Mouse (Mus musculus): ENCODE data around the gene Gpsm3.

Gene Gpsm3

DNA sequence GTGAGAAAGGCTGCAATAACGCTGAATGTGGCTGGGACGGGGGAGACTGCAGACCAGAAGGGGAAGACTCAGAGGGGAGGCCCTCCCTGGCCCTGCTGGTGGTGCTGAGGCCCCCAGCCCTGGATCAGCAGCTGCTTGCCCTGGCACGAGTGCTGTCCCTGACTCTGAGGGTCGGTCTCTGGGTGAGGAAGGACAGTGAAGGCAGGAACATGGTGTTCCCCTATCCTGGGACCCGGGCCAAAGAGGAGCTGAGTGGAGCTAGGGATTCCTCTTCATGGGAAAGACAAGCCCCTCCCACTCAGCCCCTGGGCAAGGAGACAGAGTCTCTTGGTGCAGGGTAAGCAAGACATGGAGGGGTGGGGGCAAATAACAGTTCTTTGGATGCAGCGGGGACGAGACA lies 6.2 kb upstream of the Gpsm3 start:
- DNase-seq (ENCODE audit: low spot score in 2 of 2) = no peak

DNA sequence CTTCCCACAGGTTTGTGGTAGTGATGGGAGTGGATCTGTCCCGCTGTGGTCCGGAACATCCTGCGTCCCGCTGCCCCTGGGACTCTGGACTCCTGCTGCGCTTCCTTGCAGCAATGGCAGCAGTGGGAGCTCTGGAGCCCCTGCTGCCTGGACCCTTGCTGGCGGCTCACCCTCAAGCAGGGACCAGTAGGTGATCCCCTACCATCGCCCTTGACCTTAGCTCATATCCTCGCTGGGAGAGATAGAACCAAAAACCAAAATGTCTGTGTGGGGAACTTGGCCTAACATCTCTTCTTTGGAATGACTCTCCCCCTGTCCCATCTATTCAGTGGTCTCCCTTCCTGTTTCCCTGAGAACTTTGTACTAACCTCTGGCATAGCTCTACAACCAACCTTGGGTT lies 5.8 kb upstream of the Gpsm3 start:
- DNase-seq (ENCODE audit: low spot score in 2 of 2) = no peak

DNA sequence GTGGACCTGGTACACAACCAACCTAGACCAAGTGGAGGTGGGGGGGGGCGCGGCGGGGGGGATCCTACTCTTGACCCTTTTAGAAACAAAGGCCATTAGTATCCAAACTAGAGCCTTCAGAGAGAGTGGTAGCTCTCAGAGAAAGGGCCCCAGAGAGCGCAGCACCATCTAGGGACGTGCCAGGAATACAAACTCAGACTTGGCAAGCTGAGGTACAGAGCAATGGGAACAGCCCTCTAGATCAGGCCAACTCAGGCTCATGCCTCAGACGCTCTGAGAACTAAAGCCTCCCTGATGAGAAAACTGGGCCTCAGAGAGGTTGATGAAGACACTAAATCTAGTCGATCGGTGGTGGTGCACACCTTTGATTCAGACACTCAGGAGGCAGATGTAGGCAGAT lies 4.5 kb upstream of the Gpsm3 start:
- DNase-seq (ENCODE audit: low spot score in 2 of 2) = no peak

DNA sequence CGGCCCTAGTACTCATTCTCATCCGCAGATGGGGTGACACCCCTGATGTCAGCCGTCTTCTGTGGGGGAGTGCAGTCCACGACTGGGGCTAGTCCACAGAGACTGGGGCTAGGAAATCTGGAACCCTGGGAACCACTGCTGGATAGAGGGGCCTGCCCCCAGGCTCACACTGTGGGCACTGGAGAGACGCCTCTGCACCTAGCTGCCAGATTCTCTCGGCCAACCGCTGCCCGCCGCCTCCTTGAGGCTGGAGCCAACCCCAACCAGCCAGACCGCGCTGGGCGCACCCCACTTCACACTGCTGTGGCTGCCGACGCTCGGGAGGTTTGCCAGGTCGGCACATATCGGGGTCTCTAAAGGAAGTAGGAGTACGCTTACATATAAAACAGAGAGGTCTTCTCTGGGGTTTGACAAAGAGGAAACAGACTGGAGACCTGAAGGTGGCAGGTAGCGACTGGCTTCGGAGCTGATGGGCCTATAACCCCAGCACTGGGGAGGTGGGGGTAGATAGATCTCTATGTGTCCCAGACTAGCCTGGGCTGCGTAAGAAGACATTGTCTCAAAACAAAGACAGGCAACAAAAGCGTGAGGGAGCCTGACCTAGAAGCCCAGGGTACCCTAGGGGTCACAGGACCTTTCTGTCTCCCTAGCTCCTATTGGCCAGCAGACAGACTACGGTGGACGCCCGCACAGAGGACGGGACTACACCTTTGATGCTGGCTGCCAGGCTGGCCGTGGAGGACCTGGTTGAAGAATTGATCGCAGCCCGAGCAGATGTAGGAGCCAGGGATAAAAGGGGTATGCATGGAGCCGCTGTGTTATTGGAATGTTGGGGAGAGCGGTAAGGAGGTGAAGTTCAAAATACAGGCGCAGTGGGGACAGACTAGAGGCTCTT lies 3.5 kb upstream of the Gpsm3 start:
- DNase-seq (ENCODE audit: low spot score in 2 of 2) = no peak

DNA sequence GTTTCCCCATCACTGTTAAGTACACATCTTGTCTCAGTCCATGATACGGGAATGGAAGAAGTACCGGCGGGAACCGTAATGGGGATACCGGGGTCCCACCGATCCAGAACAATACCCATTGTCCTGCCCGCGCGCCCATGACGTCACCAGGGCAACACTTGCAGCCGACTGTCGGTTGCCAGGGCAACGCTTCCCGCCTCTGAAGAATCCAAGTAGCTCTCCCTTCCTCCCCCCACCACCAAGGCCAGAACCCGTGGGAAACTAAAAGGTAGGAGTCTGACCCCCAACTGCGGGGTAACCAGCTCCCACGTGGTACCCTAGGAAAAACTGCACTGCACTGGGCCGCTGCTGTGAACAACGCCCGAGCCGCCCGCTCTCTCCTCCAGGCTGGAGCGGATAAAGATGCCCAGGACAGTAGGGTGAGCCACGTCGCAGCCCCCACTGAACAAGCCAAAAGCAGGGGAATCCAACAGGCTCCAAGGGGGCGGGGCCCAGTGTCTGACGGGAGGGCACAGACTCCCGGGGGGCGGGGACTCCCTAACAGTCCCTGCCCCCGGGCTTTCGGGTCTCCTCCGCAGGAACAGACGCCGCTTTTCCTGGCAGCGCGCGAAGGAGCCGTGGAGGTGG lies 2.7 kb upstream of the Gpsm3 start:
- peak in 1 of 2 experiments; percentile 75 for DNase-seq (ENCODE audit: low spot score in 2 of 2)

DNA sequence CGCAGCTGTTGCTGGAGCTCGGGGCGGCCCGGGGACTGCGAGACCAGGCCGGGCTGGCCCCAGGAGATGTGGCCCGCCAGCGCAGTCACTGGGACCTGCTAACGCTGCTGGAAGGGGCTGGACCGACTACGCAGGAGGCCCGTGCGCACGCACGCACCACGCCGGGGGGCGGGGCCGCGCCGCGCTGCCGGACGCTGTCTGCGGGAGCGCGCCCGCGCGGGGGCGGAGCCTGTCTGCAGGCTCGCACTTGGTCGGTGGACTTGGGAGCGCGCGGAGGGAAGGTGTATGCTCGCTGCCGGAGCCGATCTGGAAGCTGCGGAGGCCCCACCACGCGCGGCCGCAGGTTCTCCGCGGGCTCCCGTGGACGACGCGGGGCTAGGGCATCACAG lies 2.2 kb upstream of the Gpsm3 start:
- peak; percentile 94 to 98 for DNase-seq (ENCODE audit: low spot score in 2 of 2)

DNA sequence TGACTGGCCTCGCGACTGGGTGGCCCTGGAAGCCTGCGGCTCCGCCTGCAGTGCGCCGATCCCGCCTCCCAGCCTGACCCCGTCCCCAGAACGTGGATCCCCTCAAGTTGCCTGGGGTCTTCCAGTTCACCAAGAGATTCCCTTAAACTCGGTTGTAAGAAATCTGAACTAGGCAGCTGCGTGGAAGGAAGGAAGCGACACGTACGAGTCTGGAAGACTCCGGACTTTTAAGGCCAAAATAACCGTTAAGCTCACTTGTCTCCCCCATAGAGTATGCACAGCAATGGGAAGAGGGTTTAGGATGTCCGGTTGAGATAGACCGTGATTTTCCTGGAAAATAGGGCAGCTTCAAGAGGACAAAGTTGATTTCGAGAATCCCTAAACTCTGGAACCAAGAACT lies 1.8 kb upstream of the Gpsm3 start:
- DNase-seq (ENCODE audit: low spot score in 2 of 2) = no peak

DNA sequence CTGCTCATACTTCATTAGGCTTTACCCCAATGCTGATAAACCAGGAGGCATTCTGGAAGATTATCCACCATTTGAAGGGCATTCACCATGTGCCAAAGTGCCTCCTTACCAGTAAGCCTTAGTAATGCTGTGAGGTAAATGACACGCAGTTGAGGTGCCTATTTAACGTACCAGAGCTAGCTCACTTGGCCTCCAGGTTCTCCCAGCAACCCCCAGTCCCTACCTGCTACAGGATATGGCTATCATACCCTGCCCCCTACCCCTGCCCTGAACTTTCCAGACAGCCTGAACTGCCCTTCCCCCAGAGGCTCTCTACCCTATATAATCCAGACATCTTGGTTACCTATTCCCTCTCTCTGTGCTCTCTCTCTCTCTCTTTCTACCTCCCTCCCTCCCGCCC lies 839 bp upstream of the Gpsm3 start:
- no peak for DNase-seq (ENCODE audit: low spot score in 2 of 2)

DNA sequence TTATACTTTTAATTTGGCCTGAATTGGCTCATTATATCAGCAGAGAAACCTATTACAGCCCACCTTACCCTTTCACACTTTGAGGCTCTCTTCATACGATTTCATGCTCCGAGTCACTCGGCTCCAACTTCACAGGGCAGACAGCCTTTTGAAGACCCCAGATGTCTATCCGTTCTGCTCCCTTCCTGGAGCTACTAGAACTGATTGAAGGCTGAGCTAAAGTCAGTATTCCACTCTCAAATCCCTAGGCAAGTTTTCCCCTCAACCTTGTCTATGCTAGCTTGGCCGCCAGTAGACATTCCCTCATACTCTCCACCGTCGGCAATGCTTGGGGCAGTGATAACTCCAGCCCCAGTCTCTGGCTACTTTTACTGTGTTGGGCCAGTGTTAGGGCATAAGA lies 400 bp upstream of the Gpsm3 start:
- DNase-seq (ENCODE audit: low spot score in 2 of 2) = no peak

DNA sequence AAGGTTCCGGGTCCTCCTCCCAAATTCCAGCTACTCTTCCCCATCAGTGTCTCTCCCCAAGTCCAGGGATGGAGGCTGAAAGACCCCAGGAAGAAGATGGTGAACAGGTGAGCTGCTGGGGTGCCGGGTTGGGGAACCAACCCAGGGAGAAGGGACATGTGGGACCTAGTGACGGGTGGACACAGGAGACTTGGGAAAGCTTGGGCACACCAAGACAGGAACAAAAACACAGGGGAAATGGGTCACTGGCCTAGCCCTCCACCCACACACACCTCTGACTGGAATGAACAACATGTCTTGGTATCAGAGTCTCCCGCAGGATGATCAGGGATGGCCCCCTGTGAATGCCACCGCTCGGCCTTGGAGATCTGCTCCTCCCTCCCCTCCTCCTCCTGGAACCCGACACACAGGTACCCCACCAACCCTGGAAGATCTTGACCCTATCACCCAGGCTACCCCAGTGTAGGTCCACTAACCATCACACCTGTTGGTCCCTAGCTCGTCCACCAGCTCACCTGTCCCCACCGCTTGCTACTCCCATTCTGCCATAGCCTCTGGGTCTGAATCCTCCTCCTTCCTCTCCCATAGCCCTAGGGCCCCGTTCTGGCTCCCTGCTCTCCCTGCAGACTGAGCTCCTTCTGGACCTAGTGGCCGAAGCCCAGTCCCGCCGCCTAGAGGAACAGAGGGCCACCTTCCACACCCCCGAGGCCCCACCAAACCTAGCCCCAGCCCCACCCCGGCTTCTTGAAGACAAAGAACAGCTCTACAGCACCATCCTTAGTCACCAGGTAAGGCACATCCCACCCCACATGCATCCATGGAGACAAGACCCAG lies 765 bp downstream of the Gpsm3 start:
- no peak for DNase-seq (ENCODE audit: low spot score in 2 of 2)

DNA sequence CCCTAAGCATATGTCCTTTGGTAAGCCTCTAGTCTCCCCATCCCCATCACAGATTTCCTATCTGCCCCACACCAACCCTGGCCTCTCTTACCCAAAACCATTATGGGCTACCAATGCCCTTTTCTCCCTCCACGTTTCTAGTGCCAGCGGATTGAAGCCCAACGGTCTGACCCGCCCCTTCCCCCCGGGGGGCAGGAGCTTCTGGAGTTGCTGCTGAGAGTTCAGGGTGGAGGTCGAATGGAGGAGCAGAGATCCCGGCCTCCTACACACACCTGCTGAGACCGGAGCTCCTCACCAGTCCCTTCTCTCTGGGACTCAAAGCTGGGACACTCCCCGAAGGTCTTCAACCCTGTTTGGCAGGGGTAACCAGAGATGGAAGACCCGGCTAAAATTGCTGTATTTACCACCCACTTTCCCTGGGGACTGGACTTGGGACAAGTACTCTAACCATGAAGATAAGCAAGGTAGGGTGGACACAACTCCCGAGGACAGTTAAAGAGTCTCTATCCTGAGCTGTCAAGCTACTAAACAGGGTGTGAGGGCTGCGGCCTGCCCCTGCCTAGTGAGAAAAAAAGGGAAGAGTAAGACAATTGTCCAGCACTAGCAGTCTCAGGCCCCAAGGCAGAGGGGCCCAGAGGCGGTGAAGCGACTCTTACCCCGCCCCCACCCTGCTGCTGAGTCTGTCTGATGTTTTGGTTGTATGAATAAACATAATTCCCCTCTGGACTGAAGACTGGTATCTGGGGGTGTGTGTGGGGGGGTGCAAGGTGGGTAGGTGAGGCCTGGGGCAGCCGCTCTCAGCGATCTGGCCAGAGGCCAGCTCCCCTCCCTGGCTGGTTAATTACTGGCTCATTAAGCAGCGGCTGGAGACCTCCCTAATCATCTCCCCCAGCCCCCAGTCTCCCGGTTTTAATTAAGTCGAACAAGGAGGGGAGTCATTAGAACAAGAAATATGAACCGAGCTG lies 1.7 kb downstream of the Gpsm3 start, which contains the start of gene Pbx2:
Pbx2 (plus strand) TSS at position 238 of the 965 bp plus-strand sequence.
- no peak for DNase-seq (ENCODE audit: low spot score in 2 of 2)

DNA sequence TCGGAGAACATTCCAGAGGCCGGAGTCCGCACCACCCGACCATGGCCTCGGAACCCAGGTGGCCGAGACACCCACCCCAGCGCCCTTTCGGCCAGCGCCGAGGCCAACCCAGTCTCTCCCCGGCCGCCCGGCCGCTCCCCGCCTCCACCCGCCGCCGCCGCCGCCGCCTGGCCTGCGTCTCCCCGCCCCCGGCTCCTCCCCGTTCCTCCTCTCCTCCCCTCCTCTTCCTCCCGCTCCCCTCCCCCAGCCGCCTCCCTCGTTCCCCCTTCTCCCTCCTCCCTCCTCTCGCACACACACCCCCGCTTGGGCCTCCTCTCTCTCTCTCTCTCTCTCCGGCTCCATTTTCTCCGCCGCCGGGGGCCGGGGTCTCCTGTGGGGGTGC lies 2.4 kb downstream of the Gpsm3 start:
- DNase-seq (ENCODE audit: low spot score in 2 of 2) = peak; percentile 78 to 84

DNA sequence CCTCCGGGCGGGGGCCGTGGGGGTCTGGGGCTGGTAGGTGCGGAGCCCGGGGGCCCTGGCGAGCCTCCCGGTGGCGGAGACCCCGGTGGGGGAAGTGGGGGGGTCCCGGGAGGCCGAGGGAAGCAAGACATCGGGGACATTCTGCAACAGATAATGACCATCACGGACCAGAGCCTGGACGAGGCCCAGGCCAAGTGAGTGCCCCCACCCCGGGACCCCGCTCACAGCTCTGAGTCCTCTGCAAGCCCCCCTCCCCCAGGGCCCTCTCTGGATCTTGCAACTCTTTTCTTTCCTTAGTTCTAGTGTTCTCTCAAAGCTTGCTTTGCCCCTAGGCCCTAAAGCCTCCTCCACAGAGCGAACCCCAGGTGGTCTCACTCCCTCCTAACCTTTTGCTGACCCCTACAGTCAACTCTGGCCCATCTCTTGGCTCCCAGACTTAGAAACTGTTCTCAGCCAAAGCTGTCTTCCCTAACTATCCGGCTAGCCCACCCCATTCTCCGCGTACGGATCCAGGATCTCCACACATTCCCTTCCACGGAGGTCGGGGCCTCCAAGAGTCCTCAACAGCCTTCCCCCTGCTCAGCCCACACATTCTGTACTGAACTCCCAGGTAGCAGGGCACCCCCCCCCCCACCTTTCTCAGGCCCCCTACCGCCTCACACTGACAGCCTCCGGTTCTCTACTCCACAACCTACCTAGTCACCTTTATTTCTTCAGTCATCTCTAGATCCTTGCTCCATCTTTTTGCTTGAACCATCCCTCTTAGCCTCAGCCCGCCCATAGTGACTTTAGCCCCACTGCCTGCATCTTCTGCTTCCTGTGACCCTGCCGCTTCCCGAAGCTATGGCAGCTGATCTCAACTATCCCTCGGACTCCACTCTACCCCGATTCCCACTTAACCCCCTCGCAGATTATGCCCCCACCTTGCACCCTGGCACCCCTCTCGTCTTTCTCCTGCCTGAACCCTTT lies 3.3 kb downstream of the Gpsm3 start:
- no peak for DNase-seq (ENCODE audit: low spot score in 2 of 2)

DNA sequence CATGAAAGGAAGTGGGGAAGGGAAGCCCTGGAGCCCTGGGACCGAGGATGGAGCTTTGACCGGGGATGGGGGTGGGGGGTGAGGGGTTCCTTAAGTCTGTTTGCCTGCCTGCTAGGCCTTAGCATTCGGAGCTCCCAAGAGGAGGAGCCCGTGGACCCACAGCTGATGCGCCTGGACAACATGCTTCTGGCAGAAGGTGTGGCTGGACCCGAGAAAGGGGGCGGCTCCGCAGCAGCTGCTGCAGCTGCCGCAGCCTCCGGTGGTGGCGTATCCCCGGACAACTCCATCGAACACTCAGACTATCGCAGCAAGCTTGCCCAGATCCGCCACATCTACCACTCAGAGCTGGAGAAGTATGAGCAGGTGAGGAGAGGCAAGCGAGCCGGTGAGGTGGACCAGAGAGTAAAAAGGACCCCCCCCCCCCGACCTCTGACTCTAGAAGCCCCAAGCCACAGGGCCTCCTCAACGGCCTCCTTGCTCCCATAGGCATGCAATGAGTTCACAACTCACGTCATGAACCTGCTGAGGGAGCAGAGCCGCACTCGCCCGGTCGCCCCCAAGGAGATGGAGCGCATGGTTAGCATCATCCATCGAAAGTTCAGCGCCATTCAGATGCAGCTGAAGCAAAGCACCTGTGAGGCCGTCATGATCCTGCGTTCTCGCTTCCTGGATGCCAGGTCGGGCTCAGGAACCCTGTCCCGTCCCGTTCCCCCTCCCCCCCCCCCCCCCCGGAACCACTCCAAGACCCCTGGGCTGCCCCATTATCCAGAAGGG lies 4.3 kb downstream of the Gpsm3 start:
- DNase-seq (ENCODE audit: low spot score in 2 of 2) = no peak

DNA sequence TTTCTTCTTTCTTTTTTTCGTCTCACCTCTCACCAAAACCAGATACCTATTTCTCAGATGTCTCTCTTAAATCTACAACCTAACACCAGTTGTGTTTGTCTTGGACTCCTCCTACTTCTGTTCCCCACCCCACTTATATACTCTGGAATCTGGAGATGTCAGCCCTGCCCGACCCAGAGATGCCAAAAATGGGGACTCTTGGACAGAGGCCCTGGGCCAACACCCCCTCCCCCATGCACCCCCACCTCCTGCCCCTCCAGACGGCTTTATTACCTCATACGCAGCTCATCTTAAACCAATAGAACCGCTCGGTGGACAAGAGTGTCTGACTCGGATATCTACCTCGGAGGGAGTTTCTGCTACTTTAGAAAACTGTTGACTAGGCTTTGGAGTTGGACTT lies 6.5 kb downstream of the Gpsm3 start:
- DNase-seq (ENCODE audit: low spot score in 2 of 2) = no peak

DNA sequence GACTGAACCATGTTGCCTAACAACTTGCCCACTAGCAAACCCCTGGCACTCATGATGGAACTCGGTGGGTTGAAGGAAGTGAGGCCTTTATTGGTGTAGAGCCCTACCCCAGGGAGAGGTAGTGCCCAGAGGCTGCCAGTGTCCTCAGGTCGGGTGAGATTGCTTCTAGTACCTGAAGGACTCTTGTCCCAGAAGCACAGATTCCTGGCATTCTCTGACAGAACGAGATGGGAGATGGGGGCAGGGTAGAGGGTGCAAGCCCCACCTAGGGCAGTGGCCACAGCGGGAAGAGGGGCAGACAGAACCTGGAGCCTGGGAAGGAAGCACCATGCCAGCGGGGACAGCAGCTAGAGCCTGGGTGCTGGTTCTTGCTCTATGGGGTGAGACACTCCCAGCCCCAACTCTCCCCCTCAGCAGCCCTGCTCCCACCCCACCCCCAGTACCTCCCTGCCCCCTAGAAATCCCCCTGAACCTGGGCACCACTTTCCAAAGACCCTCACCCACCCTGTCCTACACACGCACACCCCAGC lies 8.0 kb downstream of the Gpsm3 start, which contains the start of gene Ager:
Ager (plus strand) TSS at position 297 of the 530 bp plus-strand sequence.
- DNase-seq (ENCODE audit: low spot score in 2 of 2) = no peak

DNA sequence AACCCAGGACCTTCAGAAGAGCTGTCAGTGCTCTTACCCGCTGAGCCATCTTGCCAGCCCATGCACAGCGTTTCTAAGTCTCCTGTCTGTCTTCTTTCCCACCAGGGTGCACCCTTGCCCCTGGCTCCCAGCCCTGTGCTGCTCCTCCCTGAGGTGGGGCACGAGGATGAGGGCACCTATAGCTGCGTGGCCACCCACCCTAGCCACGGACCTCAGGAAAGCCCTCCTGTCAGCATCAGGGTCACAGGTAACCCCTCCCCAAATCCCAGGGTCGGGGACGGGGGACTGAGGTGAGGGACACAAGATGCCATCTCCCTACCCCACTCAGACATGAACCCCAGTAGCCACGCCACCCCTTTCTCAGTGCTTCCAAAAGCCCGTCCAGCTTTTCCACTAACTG lies 10.3 kb downstream of the Gpsm3 start:
- no peak for DNase-seq (ENCODE audit: low spot score in 2 of 2)

DNA sequence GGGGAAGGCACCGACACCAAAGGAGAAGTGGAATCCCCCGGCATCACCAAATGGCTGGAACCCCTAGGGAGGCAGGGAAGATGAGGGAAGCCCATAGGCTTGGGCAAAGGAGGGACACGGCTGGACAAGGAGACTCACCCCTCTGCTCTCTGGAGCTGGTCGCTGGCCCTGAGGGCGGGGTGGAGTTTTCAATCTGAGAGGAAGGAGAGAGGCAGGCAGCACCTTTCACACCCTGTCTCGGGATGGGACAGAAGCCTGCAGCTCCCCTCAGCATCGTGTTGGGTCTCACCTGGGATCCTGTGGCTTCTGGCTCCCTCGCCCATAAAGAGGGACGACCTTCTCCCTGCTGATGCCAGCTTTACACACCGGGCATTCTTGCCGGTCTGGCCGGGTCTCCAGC lies 12.2 kb downstream of the Gpsm3 start:
- DNase-seq (ENCODE audit: low spot score in 2 of 2) = no peak
